Mouse (Mus musculus): Measurements from ENCODE around the gene Plaur.

DNA sequence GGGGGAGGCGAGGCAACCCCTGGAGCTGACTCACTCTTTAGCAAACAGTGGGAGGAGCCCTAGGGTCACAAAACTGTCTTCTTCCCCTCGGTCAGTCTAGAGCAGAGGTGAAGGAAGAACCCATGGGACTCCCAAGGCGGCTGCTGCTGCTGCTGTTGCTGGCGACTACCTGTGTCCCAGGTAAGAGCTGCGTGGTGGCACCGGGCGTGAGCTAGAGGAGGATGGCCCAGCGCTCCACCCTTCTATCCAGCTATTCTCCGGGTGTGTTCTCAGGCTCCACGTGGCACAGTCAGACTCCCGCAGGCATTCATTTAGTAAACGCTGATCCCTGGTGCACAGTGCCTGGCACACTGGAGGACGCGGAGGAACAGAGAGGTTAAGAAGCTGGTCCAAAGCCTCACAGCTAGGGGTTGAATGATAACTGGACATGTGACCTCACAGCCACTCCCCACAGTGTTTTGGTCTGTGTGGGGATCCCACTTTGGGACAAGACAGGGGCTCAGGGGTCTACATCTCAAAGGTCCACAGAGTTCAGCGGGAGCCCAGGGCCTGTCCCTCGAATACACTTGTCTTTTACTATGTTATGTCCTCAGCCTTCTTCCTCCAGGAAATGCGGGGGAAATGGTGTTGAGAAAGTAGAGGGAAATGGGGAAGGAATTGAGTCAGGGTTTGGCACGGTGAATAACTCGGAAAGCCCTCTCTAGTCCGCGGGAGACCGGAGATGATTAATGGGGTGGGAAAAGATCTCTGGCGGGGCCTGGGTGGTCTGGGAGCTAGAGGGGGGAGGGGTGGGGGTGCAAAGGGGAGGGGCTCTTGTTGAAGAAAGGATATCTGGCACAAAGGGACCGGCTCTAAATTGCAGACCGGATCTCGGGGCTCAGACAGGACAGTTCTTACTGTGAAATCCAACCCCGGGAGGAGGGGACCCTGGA, at the start of gene Plaur:
- TF ChIP-seq CTCF (IDR thresholded peaks at IDR 0.05; ENCODE audit: extremely low read depth, insufficient read depth, low read length) (no peak), POLR2A (IDR thresholded peaks at IDR 0.05; ENCODE audit: extremely low read depth, insufficient read depth, low read length) (no peak)
